Mouse (Mus musculus): Measurements from ENCODE around the gene Uhrf2.

- TF ChIP-seq HCFC1 (IDR thresholded peaks at IDR 0.05; ENCODE audit: borderline replicate concordance, insufficient read depth, low read length): no peak
- TF ChIP-seq CHD2 (IDR thresholded peaks at IDR 0.05; ENCODE audit: low read depth, low read length): no peak
- TF ChIP-seq MAFK (IDR thresholded peaks at IDR 0.05; ENCODE audit: insufficient read depth, low read depth, low read length): no peak
- no peak for TF ChIP-seq ZC3H11A (IDR thresholded peaks at IDR 0.05; ENCODE audit: borderline replicate concordance, low read depth, low read length)
- TF ChIP-seq ZNF384 (IDR thresholded peaks at IDR 0.05; ENCODE audit: low read depth, low read length): no peak
Measured at GRCm38 (mm10) chr19:30090163-30090562, 59.9 kb downstream of the Uhrf2 start.
